In genomic region chr5:117452013-117452412, GRCm38 (mm10) we compare ENCODE assay signal across 17 mouse cellular contexts. TPM values are rescaled to one million over a fixed set of nuclear protein-coding genes. Genes with fewer than 3 reads are reported as not detected.
"Had no signal": no experiment of that assay in that cellular context is flagged by ENCODE, and none has a peak within 500 bp of the region (broad histone marks: within the 10 kb centered on the region; RNA-seq: fewer than 3 reads in every experiment).

No protein-coding gene starts in this region.

- H3K9ac ChIP-seq: lung, embryonic 15.5 days; midbrain, embryonic 13.5 days; neural tube, embryonic 12.5 days; stomach, embryonic 15.5 days had no signal

- H3K27ac ChIP-seq: lung, embryonic 15.5 days; macrophage; midbrain, embryonic 13.5 days; neural tube, embryonic 12.5 days; stomach, embryonic 15.5 days had no signal

- H3K36me3 ChIP-seq: lung, embryonic 15.5 days; midbrain, embryonic 13.5 days; neural tube, embryonic 12.5 days; stomach, embryonic 15.5 days had no signal

- H3K4me2 ChIP-seq: lung, embryonic 15.5 days; midbrain, embryonic 11.5 days; midbrain, embryonic 13.5 days; neural tube, embryonic 12.5 days; stomach, embryonic 15.5 days had no signal

- H3K4me1 ChIP-seq: lung, embryonic 15.5 days; megakaryocyte, embryonic 14.5 days; neural tube, embryonic 12.5 days; stomach, embryonic 15.5 days had no signal

- H3K27me3 ChIP-seq: lung, embryonic 15.5 days; neural tube, embryonic 12.5 days; stomach, embryonic 15.5 days had no signal

- DNase-seq: lung, adult 2 months; lung, postnatal 14 days; lung, postnatal 36 days; right cerebral cortex, postnatal 14 days; thymus, adult 18-20 months; thymus, postnatal 14 days; thymus, postnatal 36 days had no signal

- H3K9me3 ChIP-seq: lung, embryonic 15.5 days; midbrain, embryonic 13.5 days; neural tube, embryonic 12.5 days; stomach, embryonic 15.5 days had no signal

- H3K4me3 ChIP-seq: lung, embryonic 15.5 days; megakaryocyte, embryonic 14.5 days; midbrain, embryonic 13.5 days; neural tube, embryonic 12.5 days; stomach, embryonic 15.5 days had no signal

- ATAC-seq: lung, postnatal 0 days; midbrain, embryonic 13.5 days; midbrain, embryonic 16.5 days had no signal

RNA-seq across cellular contexts. Expression of gene Ksr2, which starts 38.2 kb away (rescaled TPM):
- total RNA-seq: monocyte, adult 5-6 weeks had no signal
